Mouse (Mus musculus): ENCODE results near the gene Smyd3.
A peak's percentile ranks its signal among the peaks of the same experiment; 100 is the strongest.
"Not testable (repeated sequence)": the region's sequence is repeated elsewhere in the genome, so short reads cannot be mapped to it uniquely, and the experiment has no call there.

The Smyd3 gene

DNA sequence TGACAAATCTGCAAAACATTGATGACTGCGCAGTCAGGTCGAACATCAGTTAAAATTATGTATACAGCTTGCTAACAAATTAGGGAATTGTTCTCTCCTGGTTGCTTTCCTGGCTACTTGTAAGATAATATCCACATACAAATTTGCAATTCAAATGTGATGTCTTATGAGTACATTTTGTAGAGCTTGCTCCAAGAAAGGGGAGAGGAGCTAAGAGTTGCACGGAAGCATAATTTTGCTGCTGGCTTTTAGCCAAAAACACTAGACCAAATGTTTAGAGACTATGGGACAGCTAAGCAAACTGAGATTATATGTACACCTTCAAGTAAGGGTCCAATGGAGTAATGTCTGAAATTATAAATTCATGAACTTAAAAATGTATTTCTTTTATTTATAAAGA, 146.7 kb downstream of the Smyd3 start:
- no peak for DNase-seq

DNA sequence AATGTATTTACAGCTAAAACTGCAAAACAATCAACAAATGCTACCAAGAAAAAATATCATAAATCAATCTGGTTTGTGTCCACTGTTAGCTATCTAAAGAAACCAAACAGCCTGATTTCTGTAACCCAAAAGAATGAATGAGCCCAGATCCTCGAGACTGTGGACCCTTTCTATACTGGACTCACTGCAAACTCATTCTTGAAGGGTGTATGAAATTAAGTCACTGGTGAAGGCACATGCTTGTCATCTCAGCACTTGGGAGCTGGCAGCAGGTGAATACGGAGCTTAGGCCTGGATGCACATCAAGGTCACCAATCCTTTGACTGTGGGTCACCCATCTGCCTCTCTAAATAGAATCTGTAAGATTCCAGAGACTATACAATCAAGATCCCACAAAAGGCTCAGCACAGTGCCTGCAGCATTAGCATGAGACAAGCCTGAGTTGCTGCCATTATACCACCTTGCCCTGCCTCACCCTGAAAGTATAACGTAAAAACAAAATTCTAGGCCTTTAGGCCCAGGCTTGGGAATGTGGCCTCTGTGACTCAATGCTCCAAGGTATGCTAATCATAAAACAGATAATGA, 149.3 kb downstream of the Smyd3 start:
- DNase-seq, result no peak

DNA sequence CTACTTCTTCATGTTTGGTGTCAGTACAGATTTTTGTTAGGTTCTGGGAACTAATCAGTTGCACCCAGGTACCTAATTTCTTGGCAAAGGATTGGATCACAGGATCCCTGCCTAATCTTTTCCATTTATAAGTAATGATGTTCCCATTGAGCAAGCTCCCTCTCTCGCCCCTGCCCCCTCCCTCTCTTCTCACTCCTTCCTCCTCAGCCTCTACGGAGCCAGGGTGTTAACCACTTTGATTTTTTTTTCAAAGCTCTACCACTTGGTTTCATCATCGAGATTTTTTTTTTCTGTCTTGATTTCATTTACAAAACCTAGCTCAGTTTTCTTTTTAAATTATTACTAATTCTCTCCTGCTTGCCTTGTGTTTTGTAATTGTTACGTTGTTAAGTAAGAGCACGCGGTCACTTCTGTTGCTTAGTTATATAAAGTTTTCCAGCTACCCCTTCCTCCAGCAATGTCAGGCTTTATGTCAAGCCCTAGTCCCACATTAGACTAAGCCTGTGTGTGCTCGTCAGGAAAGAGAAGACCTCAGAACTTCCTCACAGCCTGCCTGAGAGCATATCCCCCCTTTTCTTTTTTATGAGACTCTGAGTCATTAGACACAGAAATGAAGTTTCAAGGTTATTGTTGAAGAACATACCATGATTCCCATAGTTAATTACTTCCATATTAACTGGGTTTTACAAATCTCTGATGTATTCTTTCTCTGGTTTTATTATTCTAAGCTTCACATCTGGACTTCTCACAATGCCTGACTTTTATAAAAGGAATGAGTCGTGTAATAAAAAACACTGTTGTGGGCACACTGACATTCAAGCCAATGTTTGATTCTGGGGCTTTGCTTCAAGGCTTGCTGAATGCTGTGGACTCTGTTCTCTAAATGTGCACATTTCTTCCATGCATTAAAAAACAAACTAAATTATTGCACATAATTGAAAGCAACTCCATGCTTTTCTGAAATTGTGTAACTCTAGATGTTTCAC, 156.1 kb downstream of the Smyd3 start:
- no peak for DNase-seq

DNA sequence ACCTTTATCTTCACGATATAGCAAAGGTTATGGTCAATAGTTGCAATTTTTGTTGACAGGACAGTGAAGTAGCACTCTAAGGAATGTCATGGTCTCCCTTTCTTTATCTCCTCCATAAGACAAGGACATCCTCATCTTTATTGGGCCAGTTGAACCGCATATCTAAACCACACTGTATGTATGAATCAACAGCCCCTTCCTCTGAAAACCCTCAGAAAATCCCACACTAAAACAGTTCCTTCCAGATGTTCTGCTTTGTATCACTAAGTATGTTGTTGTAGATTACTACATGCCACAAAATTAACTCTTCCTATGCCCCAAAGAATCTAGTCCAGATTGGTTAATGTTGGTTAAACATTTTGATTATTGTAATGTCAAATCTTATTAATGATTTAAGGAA, 160.7 kb downstream of the Smyd3 start:
- no peak for DNase-seq

DNA sequence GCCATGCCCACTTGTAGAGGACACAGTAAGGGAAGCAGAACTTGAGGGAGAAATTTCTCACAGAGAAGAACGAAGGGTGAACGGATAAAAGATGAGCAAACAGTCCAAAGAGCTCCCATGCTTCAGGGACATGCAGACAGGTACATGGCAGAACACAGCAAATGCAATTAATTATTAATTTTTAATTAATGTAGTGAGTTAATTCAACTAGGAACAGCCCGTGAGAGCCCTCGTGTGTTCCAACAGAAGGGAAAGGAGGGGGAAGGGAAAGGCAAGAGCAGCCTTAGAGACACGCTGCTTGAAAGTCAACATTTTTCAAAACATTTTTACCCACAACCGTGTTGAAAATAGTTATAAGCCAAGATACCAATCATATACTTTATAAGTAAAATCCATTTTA, 163.6 kb downstream of the Smyd3 start:
- DNase-seq, result peak; percentile 17 to 51

DNA sequence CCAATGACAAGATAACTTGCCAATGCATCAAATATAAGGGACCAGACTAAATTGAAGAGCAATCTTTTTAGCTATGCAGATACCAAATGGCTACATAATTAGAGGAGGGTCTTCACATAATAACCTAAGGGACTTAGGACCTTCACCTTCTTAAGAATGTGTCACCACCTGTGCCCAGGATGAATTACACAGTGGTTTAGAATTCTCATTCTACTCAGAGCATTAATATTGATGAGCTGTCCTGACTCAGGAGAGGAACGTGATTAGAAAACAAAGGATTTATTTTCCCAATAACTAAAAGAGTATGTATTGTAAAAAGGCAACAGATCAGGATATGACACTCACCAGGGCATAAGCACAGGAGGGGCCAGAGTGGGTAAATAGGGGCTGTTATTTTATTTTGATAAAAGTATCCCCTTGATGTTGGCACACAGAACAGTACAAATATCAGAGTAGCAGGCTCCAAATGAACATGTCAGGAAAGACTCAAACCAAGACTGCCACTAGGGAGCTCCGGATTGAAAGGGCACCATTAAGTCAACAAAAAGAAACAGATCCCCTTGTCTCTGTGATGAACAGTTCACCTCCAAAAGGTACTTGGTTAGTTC, 172.4 kb downstream of the Smyd3 start:
- DNase-seq, result no peak

DNA sequence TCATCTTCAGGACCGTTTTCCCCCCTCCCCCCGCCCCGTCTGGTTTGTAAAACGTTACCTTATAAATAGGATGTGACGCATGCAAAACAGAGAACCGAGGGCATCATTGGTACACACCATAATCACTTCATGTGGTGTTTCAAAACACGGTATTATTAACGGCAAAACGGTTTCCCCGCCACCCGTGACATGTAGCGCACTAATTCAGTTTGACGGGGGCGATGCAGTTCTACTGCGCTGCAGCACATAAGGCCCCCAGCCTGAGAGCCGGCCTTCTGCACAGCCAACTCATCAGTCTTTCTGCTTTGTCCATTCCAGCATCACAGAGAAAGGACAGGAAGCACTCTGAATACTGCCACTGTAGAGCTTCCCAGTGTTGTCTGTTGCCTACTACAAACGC, 174.4 kb downstream of the Smyd3 start:
- no peak for DNase-seq

DNA sequence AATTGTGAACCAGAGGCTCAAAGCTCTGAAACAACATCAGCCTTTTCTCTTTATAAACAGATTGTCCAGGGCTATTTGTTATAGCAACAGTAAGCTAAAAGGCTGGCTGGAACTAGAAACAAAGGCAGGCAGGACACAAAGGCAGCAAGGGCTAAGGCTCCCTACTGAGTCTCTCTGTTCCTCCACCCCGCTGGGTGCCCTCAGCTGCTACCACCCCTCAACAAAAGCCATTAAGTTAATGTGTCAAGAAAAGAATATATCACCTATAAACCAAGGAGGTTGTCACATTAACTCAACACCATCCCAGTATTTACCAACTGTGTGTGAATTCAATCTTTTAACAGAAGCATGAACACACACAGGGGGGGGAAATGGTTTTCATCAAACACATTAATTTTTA, 176.3 kb downstream of the Smyd3 start:
- no peak for DNase-seq

DNA sequence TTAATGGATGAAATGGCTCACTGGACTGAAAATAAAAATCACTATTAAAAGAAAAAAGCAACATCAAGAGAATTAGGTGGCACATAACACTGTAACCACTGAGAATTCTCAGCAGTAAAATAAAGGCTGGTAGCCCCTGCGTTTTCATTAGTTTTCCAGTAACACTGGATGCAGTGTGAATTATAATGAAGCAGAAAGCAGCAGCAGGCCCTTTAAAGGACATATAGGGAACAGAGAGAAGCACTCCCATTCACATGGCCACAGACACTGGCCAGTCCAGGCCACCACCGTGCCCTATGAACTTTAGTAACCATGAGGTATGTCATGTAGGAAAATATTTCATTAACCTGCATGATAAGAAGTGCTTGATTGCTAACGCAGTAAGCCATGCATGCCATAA, 178.8 kb downstream of the Smyd3 start:
- no peak for DNase-seq

DNA sequence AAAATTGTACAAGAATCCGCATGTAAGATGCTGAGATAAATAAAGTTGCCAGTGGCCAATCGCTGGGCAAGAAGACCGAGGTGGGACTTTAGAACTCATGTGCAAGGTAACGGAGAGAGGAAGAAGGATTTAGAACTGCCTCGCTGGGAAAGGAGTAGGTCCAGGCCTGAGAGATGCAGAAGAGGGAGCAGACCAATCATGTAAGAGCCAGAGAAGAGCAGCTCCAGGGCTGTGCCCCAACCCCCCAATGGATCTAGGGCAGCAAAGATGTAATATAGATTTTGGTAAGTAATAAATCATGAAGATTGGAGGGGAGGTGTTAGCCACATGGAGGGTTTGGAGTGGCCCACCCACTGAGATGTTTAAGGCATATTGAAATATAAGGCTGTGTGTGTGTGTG, 180.3 kb downstream of the Smyd3 start:
- DNase-seq, result no peak

DNA sequence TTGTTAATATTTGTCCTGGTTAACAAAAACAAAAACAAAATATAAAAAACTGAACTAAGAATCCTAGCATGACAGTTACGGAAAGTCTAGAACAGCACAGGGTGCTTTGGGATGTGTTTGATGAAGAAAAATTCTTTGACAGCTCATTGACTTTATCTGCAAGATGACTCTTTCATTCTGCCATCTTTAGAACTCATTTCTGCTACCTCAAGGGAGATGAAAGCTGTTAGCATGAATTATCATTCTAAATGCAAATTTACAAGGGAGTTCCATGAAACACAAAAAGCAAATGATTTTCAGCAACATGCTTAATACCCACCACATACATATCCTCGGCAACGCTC, 190.9 kb downstream of the Smyd3 start:
- DNase-seq, result no peak

DNA sequence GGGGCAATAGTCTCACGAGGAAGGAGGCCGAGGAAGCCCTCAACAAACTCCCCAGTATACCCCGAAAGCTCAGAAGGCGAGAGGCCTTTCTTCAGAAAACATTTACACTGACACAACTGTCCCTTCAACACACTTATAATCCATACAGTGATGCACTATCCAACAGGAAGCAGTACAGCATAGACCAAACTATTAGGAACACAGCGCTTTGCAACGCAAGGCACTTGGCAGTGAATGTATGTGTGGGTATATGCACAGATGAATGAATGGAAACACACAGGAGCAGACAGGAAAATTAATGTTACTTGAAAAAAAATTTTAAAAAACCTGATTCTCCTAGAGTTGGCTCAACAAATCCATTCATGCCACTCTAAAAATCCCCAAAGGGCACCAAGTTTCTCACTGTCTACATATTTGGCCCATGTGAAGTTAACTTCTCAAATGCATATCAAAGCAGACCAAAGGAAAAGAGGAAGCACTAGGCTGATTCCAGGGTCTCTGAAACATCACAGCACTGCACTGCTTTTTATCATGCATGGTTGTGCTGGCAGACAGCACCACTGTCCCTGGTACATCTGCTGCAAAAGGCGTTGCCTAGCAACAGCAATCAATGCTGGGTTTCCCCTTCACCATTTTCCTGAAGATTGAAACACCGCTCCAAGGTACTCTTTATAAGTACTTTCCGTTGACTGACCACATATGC, 191.4 kb downstream of the Smyd3 start:
- DNase-seq, result no peak

DNA sequence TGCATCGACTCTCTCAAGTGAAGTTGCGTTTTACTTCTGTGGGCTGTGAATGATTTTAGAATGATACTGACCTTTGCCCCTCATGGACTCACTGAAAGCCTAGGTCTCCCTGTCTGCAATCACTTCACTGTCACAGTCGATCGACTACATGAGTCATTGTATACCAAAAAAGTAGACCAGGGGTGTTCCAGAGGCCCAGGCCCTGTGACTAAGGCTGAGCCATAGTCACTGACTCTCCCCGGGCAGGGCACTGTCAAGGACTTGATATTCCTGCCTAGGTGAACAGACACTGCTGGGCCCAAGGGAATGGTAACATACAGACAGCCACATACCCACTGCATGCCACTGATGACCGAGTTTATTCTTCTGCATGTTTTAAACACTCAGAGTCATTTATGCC, 193.6 kb downstream of the Smyd3 start:
- no peak for DNase-seq

DNA sequence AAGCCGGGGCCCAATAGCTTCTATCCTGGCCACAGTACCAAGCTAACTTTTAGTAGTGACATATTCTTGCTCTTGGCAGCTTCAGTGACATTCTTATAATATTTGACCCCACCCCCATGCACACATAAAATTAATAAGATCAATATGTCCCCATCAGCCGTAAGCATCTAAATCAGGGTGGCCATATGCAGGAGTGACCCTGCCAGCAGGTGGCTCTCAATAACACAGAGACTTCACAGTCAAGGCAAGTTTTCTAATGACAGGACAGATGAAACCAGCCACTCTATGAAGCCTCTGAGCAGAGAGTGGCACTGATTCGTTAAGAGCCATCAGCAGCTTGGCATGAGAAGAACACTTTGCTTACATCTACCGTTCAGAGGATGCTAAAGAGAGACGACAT, 204.2 kb downstream of the Smyd3 start:
- peak in 1 of 2 experiments; percentile 6 for DNase-seq

DNA sequence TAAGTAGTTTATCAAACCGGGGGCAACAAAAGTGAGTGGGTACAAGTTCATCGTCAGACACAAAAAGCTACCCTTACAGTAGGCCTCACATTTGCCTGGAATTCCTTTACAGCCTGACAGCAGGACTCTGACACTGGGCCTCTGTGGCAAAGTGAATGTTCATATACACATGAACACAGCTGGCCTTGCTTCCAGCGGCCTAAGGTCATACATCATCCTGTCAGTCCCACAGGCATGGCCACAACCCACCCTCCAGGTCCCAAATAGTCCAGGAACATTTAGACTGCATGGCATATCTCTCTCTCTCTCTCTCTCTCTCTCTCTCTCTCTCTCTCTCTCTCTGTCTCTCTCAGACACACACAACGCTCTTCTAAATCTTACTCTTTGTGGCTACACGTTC, 208.4 kb downstream of the Smyd3 start:
- DNase-seq, result no peak

DNA sequence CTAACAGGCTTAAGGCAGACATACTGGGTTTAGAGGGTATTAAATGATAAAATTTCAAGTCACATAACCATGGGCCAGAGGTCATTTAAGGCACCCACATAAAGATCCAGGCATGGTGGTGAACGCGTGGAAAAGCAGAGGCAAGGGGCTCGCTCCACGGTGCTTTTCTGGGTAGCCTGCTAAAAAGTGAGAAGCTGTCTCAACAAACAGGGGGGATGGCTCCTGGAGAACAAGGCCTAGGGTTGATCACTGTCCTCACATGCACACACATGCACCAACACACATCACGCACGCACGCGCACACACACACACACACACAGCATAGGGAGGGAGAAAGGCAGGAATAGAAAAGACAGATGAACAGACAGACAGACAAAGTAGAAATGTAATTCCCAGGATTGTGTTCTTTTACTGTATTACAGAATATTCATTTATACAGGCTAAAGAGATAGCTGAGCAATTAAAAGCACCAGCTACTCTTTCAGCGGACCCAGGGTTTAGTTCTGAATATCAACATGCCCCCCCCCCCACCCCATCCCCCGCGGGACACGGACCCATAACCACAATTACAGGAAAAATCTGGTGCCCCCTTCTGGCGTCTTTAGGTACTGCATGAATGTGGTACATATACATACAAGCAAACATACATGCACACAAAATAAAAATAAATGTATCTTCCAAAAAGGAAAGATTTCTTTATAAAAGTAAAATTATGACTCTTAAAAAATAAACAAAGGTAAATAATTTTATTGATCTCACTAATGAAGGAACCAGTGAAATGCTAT, 215.2 kb downstream of the Smyd3 start:
- peak in 1 of 2 experiments; percentile 20 for DNase-seq

DNA sequence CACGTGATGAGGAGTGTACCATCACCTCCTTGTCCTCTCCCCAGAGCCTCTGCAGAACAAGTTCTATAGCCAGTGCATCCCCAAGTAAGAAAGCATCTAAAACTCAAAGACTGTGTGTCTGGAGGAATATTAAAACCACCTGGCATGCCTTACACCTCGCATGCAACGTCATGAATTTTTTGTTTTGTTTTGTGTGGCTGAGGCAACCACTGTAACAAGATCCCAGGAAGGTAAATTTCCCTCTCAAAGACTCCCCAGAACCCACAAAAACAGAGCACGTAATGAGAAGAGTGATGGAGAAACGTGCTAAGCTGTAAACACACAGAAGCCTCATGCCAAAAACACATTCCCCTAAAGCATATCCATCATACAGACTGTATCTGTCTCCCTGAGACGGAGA, 222.2 kb downstream of the Smyd3 start:
- no peak for DNase-seq

DNA sequence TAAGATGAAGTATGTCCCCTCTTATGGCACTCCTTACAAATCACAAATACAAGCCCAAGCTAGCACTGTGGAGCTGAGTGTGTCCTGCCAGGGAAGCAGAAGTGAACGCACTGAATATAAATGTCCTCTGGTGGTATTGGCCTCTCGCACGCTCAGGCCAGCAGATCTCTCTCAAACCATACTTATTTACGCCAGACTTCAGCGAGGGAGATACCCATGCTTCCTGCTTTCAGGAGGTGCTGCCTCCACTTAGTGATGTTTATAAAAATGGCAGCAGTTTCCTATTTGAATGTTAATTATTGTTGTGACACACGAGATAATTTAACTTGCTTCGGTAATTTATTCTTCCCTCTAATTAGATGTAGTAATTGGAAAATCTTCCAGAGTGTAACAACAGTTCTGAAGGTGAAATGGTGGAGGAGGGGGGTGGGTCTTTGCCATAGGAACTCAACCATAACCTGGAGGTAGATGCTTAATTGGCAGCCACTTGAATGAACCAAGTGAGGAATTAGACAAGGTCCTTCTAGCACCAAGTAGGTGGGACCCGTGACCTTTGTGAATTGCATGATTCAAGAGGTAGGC, 224.0 kb downstream of the Smyd3 start:
- DNase-seq, result no peak

DNA sequence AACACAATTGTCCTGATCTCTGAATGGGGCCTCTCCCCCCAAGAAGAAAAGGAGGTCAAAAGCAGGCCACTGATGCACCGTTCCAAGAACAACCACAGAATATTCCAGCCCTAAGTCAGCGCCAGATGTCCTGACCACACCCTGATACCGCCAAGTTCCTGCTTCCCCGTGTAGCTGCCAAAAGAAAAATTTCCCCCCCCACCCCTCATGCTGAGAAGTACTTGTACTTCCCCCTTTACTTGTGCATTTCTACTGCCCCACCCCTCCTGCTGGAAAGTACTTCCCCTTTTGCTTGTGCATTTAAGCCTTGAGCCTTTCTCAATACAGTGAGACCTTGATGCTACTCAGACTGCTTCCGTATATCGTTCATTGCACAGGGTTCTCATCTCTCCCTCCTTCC, 227.7 kb downstream of the Smyd3 start:
- not testable (repeated sequence) for DNase-seq

DNA sequence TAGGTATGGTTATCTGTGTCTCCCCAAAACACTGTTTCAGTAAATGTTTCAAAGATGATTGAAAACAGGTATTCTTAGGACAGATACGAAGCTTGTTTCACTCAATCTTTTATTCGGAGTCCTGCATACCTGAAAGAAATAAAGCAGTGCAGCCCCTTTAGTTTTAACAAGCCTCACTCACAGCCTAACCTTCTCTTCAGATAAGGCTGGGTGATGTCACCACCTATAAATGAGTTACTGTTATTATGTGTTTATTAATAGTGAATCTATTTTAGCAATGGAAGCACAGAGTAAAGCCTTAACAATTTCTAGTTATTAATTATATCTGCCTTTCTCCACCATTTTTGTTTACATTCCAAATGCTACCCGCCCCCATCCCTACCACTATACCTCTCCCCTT, 228.1 kb downstream of the Smyd3 start:
- no peak for DNase-seq

DNA sequence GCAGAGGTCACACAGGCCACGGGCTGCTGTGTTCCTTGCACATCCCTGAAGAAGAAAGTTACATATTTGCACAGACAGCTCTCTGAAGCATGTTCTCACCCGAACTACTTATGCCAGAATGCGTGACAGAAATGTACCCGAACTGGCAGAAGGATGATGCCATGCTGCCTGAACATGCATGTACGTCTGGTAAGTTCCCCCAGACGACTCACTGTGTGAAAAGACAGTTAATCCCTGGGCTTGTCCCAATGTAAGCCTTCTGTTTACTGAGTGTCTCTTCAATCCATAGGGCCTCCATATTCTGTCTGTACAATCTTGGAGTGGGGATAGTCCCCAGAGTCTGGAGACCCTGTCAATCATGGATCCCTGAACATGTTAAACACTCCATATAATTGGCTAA, 231.1 kb downstream of the Smyd3 start:
- DNase-seq, result no peak

DNA sequence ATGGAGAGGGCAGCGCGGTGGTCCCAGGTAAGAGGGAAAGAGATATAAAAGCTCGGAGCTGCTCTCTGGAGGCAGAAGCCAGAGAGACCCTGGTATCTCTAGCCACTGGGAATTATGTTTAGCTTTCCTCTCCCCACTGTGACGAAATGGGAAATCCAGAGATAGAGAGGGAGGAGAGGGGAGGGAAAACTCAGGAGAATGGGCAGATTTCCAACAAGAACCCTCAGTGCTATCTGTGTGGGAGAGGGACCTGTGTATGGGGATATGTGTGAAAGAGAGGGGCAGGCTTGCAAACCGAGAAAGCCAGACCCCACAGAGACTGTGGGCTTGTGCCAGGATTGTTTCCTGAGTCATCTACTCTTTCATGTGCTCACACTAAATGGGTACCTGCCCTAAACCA, 235.0 kb downstream of the Smyd3 start:
- DNase-seq, result no peak

All from kidney, postnatal 25 days (tissue).